Mouse (Mus musculus): ENCODE results near the gene Synj2.
A peak's percentile ranks its signal among the peaks of the same experiment; 100 is the strongest.

The Synj2 gene

DNA sequence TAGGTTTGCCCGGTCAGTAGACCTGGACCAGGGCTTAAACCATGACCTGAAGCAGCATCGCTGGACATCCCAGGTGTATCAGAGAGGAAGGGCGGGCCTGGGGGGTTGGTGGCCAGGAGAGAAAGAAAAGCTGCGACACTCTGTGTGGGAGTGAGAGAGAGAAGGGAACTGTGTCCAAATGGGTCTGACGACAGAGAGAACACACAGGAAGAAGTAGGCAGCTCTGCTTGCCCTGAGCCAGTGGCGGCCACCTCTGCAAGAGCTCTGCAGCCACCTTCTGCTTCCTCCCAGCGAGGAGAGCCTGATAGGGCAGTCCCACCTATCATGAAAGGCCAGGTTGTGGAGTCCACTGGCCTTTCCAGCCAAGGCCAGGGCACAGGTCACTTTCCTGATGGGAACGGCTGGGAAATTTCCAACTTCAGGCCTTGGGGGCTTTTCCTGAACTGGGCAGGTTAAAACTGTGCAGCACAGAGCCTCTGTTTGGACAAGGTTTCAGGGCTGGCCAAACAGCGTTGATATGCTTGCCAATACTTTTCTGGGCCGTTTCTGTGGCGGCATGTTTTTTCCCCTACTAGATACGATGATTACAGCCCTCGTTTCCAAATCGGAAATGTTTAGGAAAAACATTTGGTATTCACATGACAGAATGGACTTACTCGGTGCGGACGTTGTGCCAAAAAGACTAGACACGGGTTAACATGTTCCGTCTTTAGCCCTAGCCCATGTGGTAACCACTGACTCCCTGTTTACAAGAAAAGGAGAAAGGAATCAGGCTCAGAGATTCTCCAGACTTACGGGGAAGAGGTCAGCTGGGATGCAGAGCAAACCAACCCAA is 35.4 kb downstream of the Synj2 start:
- peak; percentile 50 for DNase-seq (ENCODE audit: low spot score)

DNA sequence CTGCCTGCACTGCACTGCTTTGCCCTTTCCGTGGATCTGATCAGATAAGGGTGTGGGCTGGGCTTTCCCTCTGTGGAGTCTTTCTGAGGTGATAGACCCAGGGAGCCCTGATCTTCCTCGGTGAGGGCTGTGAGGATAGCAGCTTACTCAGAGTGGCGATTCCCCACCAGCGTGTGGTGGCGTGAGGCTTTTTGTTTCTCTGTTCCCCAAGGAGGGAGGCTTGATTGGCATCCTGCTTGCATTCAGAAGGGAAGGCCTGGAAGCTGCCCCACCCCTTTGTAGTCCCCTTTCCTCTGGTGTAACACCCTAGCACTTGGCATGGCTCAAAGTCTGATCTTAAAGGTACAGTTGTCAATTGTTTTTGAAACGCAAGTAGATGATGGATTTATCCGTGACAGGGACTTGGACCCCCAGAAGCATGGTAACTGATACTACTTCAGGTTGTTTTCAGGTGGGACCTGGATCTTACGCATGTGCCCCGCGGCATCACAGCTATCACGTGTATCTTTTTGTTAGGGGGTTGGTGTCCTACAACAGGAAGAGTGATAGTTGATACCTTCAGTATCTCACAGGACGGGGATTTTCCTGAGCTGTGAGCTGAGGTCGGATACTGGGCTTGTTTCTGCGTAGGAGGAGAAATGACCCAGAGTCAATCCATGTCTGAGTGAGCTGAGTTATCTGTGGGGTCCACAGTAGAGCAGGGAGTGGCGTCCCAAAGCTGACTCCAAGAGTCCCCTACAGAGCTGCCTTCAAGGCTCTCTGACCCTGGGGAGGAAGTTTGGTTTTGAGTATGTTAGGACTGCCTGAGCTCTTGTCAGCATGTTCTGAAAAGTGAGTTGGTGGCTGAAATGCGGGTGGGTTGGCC is 36.2 kb downstream of the Synj2 start:
- DNase-seq (ENCODE audit: low spot score): no peak

DNA sequence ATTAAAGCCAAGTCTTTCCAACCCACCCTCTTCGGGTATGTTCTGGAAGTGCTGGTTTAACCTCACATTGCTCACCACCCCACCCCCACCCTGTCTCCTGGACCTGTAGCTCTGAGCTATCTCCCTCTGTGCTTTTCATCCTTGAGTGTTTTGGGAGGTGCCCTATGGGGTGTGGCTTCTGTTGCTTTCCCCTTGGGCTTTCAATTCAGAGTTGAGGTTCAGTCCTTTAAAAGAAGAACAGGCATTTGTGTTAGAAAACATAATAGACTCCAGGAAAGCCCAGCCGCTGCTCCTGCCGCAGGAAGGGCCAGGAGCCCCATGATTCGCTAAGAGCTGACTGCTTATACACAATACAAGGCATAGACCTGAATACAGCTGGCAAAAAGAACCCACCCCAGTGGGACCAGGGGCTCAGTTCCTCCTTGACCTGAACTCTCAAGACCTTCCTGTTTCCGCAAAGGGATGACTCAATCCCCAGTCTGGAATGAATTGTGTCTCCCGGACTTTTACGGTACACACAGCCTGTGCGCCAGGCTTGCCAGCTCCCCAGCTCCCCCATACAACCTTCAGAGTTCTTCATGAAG is 36.9 kb downstream of the Synj2 start:
- DNase-seq (ENCODE audit: low spot score): no peak

- no peak for DNase-seq (ENCODE audit: low spot score)
Observed at GRCm38 (mm10) chr17:5978505-5979077, 37.5 kb downstream of the Synj2 start.

DNA sequence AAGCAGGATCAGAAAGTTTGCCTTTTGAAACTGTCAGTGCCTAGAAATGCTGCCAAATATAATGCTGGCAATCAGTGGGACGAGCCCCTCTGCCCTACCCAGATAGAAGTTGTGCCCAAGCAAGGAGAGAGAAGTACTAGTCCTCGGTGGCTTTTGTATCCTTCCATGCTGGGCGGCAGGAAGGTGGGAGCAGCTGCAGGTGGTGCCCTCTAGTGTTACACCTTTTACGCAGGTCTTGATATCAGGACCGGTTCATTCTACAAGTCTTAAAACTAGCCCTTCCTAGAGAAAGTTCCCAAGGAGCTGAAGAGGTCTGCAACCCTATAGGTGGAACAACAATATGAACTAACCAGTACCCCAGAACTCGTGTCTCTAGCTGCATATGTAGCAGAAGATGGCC is 39.8 kb downstream of the Synj2 start:
- no peak for DNase-seq (ENCODE audit: low spot score)

GRCm38 (mm10) chr17:5983150-5983549 is 42.1 kb downstream of the Synj2 start:
- no peak for DNase-seq (ENCODE audit: low spot score)

GRCm38 (mm10) chr17:5983901-5984300 is 42.8 kb downstream of the Synj2 start:
- DNase-seq (ENCODE audit: low spot score): no peak

GRCm38 (mm10) chr17:5984700-5985231 is 43.7 kb downstream of the Synj2 start:
- no peak for DNase-seq (ENCODE audit: low spot score)

DNA sequence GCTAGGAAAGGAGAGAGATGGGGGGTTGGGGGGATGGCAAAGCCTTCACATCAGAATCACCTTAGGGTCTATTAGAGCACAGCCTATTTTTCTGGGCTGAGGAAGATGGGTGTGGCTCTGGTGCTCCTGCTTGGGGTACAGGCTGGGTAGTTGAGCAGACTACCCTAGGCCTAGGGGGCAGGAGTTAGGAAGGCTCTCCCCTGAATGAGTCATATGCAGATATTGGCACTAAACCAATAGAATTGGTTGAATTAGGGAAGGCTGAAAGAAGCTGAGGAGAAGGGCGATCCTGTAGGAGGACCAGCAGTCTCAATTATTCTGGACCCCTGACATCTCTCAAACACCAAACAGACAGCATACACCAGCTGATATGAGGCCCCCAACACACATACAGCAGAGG is 44.2 kb downstream of the Synj2 start:
- no peak for DNase-seq (ENCODE audit: low spot score)

DNA sequence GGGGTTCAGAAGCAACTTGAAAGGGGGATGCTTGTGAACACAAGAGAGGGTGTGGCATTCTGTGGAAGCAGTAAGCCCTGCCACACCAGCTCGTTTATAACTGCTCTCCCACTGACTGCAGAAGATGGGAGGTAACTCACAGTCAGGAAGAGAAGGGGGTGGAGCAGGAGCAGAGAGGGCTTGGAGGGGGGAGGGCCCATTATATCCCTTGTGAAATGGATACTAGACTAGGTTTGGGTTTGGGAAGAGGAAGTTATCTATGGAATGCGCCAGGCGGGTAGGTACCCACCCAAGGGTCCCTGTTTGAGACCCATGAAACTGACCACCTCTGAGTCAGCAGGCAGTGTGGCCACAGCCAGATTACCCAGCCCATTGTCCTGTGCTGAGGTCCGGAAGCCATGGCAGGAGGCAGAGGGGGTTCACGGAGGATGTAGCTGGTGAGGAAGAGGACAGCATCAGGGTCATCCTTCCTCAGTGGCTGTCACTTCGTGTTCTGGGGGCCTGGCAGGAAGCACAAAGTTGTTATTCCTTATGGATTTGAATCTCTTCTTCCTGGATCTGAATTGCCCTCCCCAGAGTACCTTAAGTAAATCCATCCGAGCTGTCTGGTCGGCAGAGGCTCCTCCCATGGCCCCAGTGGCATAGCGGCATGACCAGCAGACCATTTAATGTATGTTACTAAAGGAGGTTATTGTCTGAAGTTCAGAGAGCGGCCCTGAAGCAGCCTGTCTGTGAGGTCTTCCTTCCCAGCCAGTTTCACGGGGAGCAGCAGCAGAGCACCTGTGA is 46.4 kb downstream of the Synj2 start:
- no peak for DNase-seq (ENCODE audit: low spot score)

- DNase-seq (ENCODE audit: low spot score): no peak
Observed at GRCm38 (mm10) chr17:5988102-5988501, 47.0 kb downstream of the Synj2 start.

DNA sequence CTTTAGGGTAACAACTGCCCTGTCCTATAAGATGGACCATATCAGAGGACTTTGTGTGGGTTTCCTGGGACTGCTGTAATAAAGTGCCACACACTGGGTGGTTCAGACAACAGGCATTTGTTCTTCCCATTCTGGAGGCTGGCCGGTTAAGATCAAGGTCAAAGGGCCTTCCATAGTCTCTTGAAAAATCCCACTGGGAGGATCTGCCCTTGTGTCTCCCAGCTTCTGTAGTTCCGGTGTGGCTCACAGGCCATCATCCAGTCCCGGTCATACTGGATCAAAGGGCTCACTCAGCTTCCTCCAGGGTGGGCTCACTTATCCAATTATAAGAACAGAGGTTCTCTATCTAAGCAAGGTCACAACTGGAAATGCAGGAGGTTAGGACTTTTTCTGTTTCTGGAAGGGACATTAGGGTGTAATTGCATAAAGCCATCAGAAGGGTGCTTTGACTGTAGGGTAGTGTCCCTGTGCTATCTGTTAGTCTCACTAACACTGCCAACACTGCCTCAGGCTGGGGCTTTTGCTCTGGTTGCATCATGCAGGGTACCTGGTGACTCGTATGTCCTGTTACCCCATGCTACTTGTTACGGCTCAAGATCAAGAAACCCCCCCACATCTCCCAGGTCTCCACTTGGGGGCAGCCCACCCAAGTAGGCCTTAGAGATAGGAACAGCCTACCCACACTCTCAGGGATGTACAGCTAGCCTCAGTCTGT is 51.9 kb downstream of the Synj2 start:
- DNase-seq (ENCODE audit: low spot score): no peak

DNA sequence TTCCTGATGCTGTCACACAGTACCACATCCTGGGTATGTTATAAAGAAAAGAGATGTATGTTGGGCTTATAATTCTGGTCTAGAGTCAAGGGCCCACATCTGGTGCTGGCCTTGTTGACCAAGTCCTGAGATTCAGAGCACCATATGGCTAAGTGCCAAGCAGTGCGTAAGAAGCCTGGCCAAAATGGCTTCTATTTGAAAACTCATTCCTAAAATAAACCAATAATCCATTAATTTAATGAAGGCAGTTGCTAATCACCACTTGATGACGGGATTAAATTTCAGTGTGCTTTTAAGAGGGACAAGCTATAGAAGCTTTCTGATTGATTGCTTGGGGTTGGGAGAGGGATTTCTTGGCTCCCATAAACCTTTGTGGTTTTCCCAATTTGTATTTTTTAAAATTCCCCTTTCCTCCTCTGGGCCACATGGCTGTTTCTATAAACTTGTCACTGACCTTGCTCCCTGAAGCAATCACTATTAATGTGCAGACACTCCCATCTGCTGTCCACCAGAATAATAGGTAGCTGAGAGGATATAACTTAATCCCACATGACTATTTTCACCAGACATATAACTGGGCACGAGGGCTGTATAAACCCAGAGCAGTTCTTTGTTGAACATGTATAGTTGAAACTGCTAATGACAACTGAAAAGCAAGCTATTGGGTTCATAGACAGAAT is 52.6 kb downstream of the Synj2 start:
- no peak for DNase-seq (ENCODE audit: low spot score)

- DNase-seq (ENCODE audit: low spot score): no peak
Observed at GRCm38 (mm10) chr17:5994606-5995005, 53.5 kb downstream of the Synj2 start.

DNA sequence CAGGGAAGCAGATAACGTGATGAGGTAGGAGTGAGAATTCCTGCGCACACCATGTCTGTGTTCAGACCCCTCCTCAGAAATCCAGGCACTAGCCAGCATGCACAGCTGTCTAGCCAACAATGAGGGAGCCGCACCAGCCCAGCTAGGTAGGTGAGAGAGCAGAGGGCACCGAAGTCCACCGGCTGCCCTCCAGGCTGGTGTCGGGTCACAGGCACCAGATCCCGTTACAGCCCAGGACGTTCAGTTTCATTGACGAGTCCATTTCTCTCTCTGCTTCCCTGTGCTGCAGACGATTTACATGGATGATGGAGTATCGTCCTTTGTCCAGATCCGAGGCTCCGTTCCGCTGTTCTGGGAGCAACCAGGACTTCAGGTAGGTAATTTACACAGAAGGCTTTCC is 55.5 kb downstream of the Synj2 start:
- no peak for DNase-seq (ENCODE audit: low spot score)

DNA sequence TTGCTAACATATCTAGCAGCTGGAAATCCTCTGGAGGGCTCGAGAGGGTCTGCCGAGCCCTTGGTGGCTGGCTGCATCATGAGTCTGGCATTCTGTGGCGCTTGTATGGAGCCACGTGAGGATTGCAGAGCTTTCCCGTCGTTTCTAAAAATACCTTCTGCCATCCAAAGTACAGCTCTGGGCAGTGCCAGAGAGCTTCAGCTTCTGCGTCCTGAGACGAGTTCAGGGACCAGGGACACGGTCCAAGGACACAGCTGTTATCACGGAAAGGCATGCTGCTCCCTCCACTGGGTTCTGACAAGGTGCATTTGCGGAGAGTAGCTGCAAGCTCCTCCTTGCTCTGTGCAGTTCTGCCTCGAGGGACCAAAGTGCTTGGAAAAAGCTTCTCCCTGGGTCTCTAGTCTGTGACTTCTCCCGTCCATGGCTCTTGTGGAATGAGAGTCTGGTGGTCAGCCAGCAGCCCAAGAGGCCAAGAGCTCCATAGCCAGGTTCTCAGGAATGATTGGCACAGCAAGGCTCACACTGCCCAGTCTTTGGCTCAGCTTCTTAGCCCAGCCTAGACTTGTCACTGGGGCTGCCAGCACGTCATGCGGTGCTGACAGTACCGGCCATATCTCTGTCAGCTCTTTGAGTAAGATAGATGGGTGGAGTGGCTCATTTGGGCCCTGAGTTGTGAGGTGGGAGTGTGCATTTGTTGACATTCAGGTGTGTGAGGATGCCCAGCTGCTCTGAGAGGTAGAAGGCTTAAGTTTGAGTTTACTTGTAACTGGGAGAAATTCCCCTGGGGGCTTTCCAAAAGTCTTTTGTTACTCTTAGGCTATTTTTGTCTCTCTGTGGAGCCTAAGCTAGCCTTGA is 56.5 kb downstream of the Synj2 start:
- DNase-seq (ENCODE audit: low spot score): no peak

DNA sequence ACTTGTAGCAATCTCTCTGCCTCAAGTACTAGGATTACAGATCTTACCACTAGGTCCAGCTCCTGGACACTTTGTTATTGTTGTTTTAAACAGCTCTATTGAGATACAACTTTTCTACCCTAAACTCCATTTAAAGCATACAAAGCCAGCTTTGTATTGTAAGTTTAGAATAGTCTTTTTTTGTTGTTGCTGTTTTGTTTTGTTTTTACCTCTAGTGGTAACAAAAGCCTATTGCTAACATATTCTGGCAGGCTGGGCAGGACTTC is 57.1 kb downstream of the Synj2 start:
- DNase-seq (ENCODE audit: low spot score): no peak

DNA sequence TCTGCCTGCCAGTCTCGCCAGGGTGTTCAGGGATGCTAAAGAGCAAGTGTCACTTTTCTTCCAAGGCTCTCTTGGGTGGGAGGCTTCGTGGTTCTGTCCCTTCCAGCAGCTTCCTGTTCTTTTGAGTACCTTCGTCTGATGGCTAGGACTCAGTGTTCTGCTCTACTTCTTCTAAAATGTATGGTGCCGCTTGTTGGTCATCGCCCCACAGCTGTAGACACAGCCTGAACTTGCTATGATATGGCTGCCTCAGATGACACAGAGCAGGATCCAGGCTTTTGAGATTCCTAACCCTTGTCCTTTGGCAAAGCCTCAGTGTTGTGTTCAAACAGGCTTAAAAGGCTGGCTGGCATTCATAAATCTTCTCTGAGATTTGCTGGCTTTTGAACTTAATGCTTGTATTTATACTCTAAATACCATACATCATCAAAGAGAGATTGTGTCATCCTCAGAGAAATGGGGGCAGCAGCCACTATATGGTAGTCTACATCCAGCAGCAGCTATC is 58.0 kb downstream of the Synj2 start:
- DNase-seq (ENCODE audit: low spot score): no peak

- no peak for DNase-seq (ENCODE audit: low spot score)
Observed at GRCm38 (mm10) chr17:6000864-6001319, 59.8 kb downstream of the Synj2 start.
